Mouse (Mus musculus) 3T3-L1 (cell line): Measurements from ENCODE around the gene Ick.

Experiments used
- DNase-seq: peaks from one replicate; pipeline ENCODE4 v3.0.0-alpha.2; 2015; ENCODE audit warnings: low read depth, low spot score

The Ick gene

GRCm38 (mm10) chr9:78190651-78191634, 82.0 kb downstream of the Ick start:
- DNase-seq, result peak; percentile 86

DNA sequence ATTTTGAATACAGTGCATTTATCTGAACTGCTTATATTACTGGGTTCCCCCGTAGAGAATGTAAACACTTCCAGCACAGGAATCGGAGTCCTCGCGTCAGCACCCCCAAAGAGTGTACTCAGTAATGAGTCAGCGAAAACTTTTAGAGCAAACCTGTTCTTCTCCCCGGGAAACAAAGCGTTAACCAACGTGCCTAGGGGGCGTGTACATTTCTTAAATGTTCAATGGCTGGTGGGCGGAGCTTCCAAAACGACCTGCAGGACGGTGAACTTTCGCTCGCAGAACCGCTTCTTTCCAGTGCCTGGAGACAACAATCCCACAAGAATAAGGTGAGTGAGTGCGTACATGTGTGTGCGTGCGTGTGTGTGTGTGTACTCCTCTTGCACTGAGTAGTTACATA, 82.7 kb downstream of the Ick start:
- peak; percentile 93 for DNase-seq

DNA sequence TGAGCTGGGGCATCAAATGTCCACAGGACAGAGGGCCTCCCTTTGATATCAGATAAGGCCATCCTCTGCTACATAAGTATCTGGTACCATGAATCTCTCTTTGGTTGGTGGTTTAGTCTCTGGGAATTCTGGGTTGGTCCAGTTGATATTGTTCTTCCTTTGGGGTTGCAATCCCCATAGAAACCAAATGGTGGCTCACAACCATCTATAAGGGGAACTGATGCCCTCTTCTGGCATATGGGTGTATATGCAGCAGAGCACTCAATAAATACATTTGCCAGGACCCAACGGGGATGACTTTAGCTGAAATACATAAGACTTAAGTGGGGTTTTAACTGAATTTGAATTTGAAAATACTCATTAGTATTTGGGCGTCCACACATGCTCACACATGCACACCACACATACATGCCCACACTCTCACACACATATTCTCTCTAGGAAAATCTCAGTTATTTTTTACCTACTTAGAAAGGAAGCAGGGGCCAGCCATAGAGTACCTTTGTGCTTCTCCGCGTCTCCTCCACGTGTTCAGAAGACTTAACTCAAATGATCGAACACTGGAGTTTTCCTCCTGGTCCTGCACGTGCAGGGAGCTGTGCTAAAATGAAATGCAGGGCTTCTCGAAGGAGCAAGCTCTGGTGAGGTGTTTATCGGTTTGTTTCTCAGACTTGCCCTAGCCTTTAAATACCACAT, 85.1 kb downstream of the Ick start:
- peak; percentile 86 for DNase-seq

DNA sequence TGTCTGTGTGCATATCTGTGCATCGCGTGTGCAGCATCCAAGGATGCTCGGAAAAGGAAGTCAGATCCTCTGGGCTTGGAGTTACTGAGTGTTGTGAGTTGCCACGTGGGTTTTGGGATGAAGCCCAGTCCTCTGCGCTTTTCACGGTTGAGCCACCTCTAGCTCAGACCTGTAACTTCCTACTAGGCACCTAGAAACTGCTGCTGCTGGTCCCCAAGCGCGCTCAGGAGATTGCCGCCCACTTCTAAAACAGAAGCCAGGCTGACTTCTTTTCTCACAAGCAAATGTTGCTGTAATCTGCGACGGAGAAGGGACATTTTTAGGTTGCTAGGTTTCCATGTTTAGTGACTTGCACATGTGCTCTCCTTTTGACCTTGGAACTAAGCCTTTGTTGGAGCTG, 86.0 kb downstream of the Ick start:
- DNase-seq, result no peak

DNA sequence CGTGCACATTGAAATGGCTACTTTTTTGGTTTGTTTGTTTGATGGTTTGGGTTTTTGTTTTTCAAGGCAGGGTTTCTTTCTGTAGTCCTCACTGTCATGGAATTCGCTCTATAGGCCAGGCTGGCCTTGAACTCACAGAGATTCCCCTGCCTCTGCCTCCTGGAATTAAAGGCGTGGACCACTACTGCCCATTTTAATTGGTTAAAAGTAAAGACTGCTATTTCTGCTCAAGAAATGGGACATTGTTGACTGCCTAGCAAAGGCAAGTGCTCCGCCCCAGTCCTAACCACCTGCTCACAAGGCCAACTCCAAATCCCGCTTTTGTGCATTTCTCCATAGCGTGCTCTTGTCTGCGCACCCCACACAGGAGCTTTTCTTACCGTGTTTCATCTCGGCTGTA, 88.8 kb downstream of the Ick start:
- DNase-seq, result no peak

DNA sequence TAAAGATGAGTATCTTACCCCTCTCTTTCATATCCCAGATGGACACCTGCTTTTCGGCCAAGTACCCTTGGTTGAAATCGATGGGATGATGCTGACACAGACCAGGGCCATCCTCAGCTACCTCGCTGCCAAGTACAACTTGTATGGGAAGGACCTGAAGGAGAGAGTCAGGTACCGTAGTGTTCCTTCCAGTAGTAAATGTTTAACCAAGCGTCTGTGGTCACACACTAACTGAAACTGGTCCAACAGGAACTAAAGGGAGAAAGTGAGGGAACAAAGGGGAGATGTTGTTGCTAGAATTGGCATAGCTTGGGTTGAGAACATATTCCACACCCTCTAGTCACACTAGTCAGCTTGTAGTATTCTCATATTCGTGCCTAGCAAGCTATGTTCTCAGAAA, 95.2 kb downstream of the Ick start:
- DNase-seq, result no peak

GRCm38 (mm10) chr9:78208956-78209355, 100.0 kb downstream of the Ick start:
- DNase-seq, result no peak

- no peak for DNase-seq
These were observed 101.1 kb downstream of the Ick start for GRCm38 (mm10) chr9:78210079-78210478.

- no peak for DNase-seq
These were observed 101.8 kb downstream of the Ick start for GRCm38 (mm10) chr9:78210821-78211220.

DNA sequence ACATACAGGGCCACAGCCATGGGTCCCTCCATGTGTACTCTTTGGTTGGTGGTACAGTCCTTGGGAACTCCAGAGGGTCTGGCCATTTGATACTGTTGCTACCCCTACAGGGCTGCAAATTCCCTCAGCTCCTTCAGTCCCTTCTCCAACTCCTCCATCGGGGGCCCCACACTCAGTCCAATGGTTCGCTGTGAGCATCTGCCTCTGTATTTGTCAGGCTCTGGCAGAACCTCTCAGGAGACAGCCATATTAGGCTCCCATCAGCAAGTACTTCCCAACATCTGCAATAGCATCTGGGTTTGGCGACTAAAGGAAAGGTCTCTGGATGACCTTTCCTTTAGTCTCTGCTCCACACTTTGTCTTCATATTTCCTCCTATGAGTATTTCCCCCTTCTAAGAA, 102.5 kb downstream of the Ick start:
- DNase-seq, result no peak

DNA sequence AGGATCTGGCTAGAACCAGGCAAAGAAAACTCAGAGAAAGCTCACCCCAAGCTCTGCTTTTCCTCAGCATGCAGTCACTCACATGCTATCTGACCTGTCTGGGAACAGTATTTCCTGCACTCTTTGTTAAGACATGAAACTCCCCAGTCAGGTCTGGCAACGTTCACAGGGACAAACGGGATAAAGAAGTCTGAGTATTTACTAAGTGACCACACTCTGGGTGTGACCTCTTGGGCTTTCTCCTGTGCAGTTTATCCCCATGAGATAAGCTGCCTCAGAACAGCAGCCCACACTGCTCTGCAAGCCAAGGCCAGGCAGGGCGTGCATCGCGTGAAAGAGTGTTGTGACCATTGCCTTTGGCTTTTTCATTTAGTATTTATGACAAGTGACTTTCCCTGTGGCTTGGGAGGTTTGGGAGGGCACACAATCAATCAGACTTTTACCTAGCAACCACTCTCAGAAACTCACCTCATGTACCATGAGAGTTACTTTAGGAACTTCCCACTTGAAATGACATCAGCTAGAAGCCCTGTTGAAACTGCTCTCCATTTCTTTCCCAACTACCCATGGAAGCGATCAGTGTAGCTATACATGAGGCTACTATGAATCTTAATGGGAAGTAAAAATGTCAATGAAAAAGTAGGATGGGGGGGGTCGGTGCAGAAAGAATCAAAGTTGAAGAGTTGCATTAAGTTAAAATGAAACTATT, 103.5 kb downstream of the Ick start:
- DNase-seq, result peak; percentile 61

GRCm38 (mm10) chr9:78217074-78217473, 108.1 kb downstream of the Ick start:
- DNase-seq, result no peak
